Mouse (Mus musculus) lung, embryonic 16.5 days (tissue): ENCODE data around the gene Poldip3. TPM values are rescaled to one million over a fixed set of nuclear protein-coding genes. Genes with fewer than 3 reads are reported as not detected.

Experiments used
- ATAC-seq: fragments of 200-750 bp; cut with Nextera tagmentation; 2 replicates; pipeline ENCODE4 v1.8.0; 2017; ENCODE audit warnings: low read depth, mild to moderate bottlenecking, moderate library complexity
- H3K27ac ChIP-seq: fragments of 300-500 bp; sonication (generic); 2 replicates; pipeline ENCODE4 v1.5.1; 2014; ENCODE audit warnings: mild to moderate bottlenecking, control low read depth, low read length
- H3K27me3 ChIP-seq: fragments of 300-500 bp; sonication (generic); 2 replicates; pipeline ENCODE4 v1.6.1; 2014; ENCODE audit warnings: low read depth, low read length, mixed read lengths; ENCODE audit not compliant: control insufficient read depth, insufficient read depth
- H3K36me3 ChIP-seq: fragments of 300-500 bp; sonication (generic); 2 replicates; pipeline ENCODE4 v1.6.1; 2014; ENCODE audit warnings: low read length; ENCODE audit not compliant: control insufficient read depth, insufficient read depth
- H3K4me1 ChIP-seq: fragments of 300-500 bp; sonication (generic); replicated peaks from 2 replicates; pipeline ENCODE4 v1.6.1; 2014; ENCODE audit warnings: low read length, mixed read lengths; ENCODE audit not compliant: control insufficient read depth, insufficient read depth
- H3K4me2 ChIP-seq: fragments of 300-500 bp; sonication (generic); 2 replicates; pipeline ENCODE4 v1.6.1; 2014; ENCODE audit warnings: low read depth, low read length, control low read depth
- H3K4me3 ChIP-seq: fragments of 300-500 bp; sonication (generic); 2 replicates; pipeline ENCODE4 v1.5.1; 2014; ENCODE audit warnings: mild to moderate bottlenecking, low read length, control low read depth
- H3K9ac ChIP-seq: fragments of 300-500 bp; sonication (generic); 2 replicates; pipeline ENCODE4 v1.6.1; 2014; ENCODE audit warnings: low read length, control low read depth
- H3K9me3 ChIP-seq: fragments of 300-500 bp; sonication (generic); 2 replicates; pipeline ENCODE4 v1.6.1; 2016; ENCODE audit warnings: low read length; ENCODE audit not compliant: control insufficient read depth
- whole genome bisulfite sequencing: fragments of 180-500 bp; shearing (Covaris S2); extraction: QIAGEN DNeasy Blood & Tissue Kit; methylation state at CpG from one replicate; pipeline ENCODE4 v1.1.7; 2014; 5-methylcytosine and 5-hydroxymethylcytosine counted together
- polyA plus RNA-seq: library from polyadenylated mRNA; unstranded; fragments of >200 nt; fragmentation: Nextera tagmentation; extraction: Ambion mirVana; gene quantifications from 2 replicates; pipeline ENCODE4 v1.2.1, GENCODE M21; 2015

Poldip3 gene
- polyA plus RNA-seq, 1 experiment from 2014 or later = 137 TPM

DNA sequence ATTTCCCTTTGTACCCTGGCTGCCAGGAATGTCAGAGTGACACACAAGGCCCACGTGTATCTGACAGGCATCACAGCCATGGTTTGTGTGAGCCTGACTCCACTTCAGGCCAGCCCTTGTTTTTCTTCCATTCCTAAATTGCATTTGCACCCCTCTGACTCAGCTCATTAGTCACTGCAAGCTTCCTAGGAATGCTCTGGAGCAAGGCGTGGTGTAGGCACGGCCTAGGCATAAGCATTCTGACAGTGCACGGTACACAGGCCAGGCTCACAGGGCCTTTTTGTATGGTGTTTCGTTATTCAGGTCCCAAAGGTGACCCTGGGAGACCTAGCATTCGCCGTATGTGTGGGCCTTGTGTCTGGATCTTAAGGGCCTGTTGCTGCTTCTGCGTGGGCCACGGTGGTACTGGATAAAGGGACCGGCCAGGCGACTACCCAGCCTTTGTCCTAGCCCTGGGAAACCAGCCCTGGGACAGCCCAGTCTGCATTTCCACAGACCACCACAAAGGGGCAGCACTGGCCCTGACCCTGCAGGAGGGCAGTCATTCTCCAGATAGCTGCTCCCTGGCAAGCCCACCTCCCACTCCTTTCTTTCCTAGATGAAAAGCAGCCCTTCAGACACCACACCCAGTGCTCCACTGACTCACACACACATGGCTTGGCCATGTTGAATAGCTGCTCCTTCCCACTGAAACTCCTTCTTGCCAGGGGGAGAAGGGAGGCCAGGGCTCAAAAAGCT lies 7.9 kb upstream of the Poldip3 start:
- no peaks in the 10 kb centered on the region for H3K4me1 ChIP-seq
- ATAC-seq = peak; percentile 51; the same call in 1 of the 2 replicates
- H3K36me3 ChIP-seq = peaks cover 33% of the 10 kb centered on the region
- no peak overlapping the region for H3K4me3 ChIP-seq
- no peaks in the 10 kb centered on the region for H3K9me3 ChIP-seq
- H3K4me2 ChIP-seq = no peak overlapping the region
- H3K9ac ChIP-seq = no peak overlapping the region
- no peaks in the 10 kb centered on the region for H3K27me3 ChIP-seq
- 69% methylated on average over 11 of the region's 11 CpGs for WGBS
- H3K27ac ChIP-seq = no peak overlapping the region

GRCm38 (mm10) chr15:83155672-83156419 lies 6.7 kb upstream of the Poldip3 start:
- Histone ChIP-seq H3K4me1 (no peaks in the 10 kb centered on the region), H3K36me3 (peaks cover 31% of the 10 kb centered on the region), H3K4me3 (no peak overlapping the region), H3K4me2 (no peak overlapping the region), H3K9ac (no peak overlapping the region), H3K27me3 (no peaks in the 10 kb centered on the region), H3K27ac (no peak overlapping the region), H3K9me3 (no peaks in the 10 kb centered on the region)
- 70% methylated on average over 6 of the region's 6 CpGs for WGBS
- ATAC-seq = no peak

DNA sequence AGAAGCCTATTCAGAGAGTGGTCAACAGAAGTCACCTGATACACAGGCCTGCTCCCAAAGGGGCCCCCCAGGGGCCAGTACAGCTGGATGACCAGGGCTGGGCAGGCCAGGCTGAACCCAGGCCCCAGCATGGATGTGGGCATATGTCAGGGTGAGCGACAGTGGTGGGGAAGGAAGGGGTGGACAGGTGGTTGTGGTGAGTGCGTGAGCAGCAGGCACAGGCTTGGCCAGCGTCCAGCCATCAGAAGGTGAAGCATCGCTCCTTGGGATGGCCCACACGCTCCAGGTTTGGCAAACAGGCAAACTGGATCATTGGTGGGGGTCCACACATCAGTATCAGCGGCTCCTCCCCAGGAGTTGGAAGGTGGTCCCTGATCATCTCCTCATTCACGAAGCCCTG lies 5.1 kb upstream of the Poldip3 start:
- Histone ChIP-seq H3K27me3 (no peaks in the 10 kb centered on the region), H3K27ac (no peak overlapping the region), H3K9me3 (no peaks in the 10 kb centered on the region), H3K9ac (no peak overlapping the region), H3K36me3 (peaks cover 19% of the 10 kb centered on the region), H3K4me3 (no peak overlapping the region), H3K4me1 (no peaks in the 10 kb centered on the region), H3K4me2 (no peak overlapping the region)
- 94% methylated on average over 7 of the region's 7 CpGs for WGBS
- ATAC-seq = no peak

DNA sequence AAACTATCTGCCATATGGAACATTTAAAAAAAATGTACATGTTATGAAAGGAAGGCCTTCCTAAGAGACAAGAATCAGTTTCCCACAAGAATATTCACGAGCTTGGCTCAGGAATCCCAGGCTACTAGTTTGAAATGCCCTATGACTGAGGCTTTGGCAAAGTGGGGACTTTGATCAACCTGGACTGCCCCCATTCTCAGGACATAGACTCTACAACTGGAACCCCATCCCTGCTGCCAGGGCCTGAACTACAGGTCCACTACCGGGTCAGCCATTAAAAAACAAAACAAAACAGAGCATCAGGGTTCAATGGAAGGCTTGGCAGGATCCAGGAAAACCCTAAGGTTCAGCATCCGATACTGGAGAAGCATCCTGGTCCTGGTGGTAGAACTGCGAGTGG lies 1.5 kb upstream of the Poldip3 start:
- Histone ChIP-seq H3K4me2 (no peak overlapping the region), H3K4me3 (no peak overlapping the region), H3K9ac (no peak overlapping the region), H3K9me3 (no peaks in the 10 kb centered on the region), H3K4me1 (peaks cover 8% of the 10 kb centered on the region), H3K27ac (no peak overlapping the region), H3K36me3 (peaks cover 15% of the 10 kb centered on the region; the same call in 1 of the 2 replicates), H3K27me3 (no peaks in the 10 kb centered on the region)
- 82% methylated on average over 4 of the region's 4 CpGs for WGBS
- ATAC-seq = no peak

DNA sequence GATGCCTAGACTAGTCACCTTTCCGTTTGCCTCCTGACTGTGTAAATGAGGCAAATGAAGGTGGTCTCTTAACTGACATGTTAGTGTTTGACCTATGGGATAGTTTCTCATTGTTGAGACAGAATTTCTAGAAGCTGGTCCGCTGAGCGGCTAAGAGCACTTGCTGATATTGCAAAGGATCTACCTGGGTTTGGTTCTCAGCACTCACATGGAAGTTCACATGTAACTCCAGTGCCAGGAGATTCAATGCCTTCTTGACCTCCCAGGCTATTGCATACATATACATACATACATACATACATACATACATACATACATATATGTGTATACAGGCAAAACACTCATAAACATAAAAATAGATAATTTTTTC lies 874 bp upstream of the Poldip3 start:
- WGBS = 9% methylated on average over 3 of the region's 3 CpGs
- ATAC-seq = no peak
- Histone ChIP-seq H3K27me3 (no peaks in the 10 kb centered on the region), H3K4me3 (peak overlapping the region; percentile 97), H3K9ac (peak overlapping the region; percentile 98), H3K9me3 (no peaks in the 10 kb centered on the region), H3K36me3 (peaks cover 14% of the 10 kb centered on the region; the same call in 1 of the 2 replicates), H3K4me2 (peak overlapping the region; percentile 53), H3K27ac (peak overlapping the region; percentile 99), H3K4me1 (peaks cover 8% of the 10 kb centered on the region)

DNA sequence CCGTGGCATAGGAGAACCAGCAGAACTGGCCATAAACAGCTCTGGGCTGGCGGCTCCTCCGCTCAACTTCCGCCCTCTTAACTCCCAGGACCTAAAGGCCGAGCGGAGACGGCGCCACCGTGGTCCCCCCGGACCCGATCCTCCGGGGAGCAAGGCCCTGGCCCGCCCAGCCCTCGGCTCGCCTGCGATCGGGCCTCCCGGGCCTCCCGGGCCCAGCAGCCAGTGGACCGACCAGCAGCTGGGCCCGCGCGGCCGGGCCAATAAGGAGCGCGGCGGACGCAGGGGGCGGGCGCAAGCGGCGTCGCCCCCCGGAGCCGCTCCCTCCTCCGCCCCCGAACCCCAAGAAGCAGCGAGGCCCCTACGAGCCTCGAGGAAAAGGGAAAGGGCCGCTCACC lies 386 bp downstream of the Poldip3 start:
- Histone ChIP-seq H3K27ac (peak overlapping the region; percentile 99), H3K4me3 (peak overlapping the region; percentile 97), H3K27me3 (no peaks in the 10 kb centered on the region), H3K9ac (peak overlapping the region; percentile 98), H3K36me3 (peaks cover 10% of the 10 kb centered on the region; the same call in 1 of the 2 replicates), H3K4me2 (peak overlapping the region; percentile 85), H3K4me1 (peaks cover 8% of the 10 kb centered on the region), H3K9me3 (no peaks in the 10 kb centered on the region)
- under 1% methylated on average over 33 of the region's 41 CpGs for WGBS
- ATAC-seq = peak; percentile 88

DNA sequence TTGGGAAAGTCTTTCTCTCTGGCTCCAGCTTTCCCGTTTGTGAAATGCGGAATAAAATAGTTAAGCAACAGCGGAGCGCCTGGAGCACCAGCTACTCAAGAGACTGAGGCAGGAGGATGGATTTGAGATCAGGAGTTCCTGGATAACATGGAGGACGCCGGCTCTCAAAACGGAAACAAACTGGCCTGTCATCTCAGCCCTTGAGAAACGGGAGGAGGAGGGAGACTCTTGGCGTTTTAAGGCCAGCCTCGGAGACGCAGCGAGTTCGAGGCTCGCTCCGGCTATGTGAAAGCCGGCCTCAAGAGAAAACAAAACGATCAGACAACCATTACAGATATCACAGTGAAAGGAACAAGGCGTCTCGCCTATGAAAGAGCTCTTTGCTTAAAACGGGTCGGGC lies 789 bp downstream of the Poldip3 start:
- peak overlapping the region; percentile 97 for H3K4me3 ChIP-seq
- ATAC-seq = no peak
- peak overlapping the region; percentile 99 for H3K27ac ChIP-seq
- H3K4me1 ChIP-seq = peaks cover 10% of the 10 kb centered on the region
- H3K36me3 ChIP-seq = peaks cover 6% of the 10 kb centered on the region; the same call in 1 of the 2 replicates
- peak overlapping the region; percentile 98 for H3K9ac ChIP-seq
- no peaks in the 10 kb centered on the region for H3K9me3 ChIP-seq
- WGBS = under 1% methylated on average over 21 of the region's 21 CpGs
- H3K4me2 ChIP-seq = peak overlapping the region; percentile 85
- no peaks in the 10 kb centered on the region for H3K27me3 ChIP-seq

DNA sequence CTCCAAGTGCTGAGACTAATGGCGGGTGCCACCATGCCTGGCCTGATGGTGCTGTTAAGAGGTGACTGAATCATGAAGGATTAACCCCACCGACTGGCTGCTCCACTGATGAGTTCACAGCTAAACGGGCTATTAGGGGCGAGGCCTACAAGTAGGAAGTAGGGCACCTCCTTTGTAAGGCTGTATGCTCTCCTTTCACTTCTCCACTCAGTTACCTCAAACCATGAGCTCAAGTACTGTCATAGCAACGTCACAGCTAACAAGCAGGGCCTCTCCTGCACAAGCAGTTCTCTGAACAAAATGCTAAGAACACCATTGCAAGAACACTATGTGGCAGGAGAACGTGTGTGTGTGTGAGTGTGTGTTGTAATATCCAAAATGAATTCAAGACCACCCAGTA lies 3.6 kb downstream of the Poldip3 start:
- Histone ChIP-seq H3K9me3 (no peaks in the 10 kb centered on the region), H3K4me1 (peaks cover 17% of the 10 kb centered on the region), H3K36me3 (peaks cover 6% of the 10 kb centered on the region; the same call in 1 of the 2 replicates), H3K4me3 (no peak overlapping the region), H3K27ac (no peak overlapping the region), H3K9ac (no peak overlapping the region), H3K4me2 (no peak overlapping the region), H3K27me3 (no peaks in the 10 kb centered on the region)
- no peak for ATAC-seq
- WGBS = 86% methylated on average over 6 of the region's 6 CpGs

DNA sequence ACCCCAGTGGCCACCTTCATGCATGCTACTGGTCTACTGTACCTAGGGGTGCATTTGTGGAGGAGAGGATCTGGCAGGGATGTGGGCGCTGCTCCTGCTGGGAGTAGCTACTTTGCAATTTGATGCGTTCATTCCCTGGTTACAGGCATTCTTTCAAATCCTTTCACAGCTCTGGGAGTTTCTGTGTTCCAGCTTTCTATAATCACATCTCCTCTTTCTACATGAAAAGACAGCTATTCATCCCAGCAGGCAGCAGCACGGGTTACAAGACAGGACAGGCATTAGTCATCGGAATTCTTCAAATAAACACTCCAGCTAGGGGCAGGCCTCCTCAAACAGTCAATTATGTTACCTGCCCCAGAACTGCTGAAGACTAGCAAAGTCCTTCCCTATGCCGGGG lies 6.3 kb downstream of the Poldip3 start:
- Histone ChIP-seq H3K9me3 (no peaks in the 10 kb centered on the region), H3K36me3 (peaks cover 10% of the 10 kb centered on the region), H3K27ac (no peak overlapping the region), H3K4me3 (no peak overlapping the region), H3K4me1 (peaks cover 12% of the 10 kb centered on the region), H3K27me3 (no peaks in the 10 kb centered on the region), H3K9ac (no peak overlapping the region), H3K4me2 (no peak overlapping the region)
- 26% methylated on average over 5 of the region's 5 CpGs for WGBS
- peak; percentile 12; the same call in 1 of the 2 replicates for ATAC-seq
